Mouse (Mus musculus): ENCODE data around the gene Chdh.

Gene Chdh

GRCm38 (mm10) chr14:30011886-30012560 lies 3.2 kb downstream of the Chdh start:
- DNase-seq (ENCODE audit: low read depth, low spot score): no peak

GRCm38 (mm10) chr14:30014487-30014886 lies 5.7 kb downstream of the Chdh start:
- no peak for DNase-seq (ENCODE audit: low read depth, low spot score)

- no peak for DNase-seq (ENCODE audit: low read depth, low spot score)
Measured at GRCm38 (mm10) chr14:30015008-30015407, 6.2 kb downstream of the Chdh start.

GRCm38 (mm10) chr14:30016666-30017065 lies 7.8 kb downstream of the Chdh start:
- no peak for DNase-seq (ENCODE audit: low read depth, low spot score)

GRCm38 (mm10) chr14:30017794-30018462 lies 9.1 kb downstream of the Chdh start:
- DNase-seq (ENCODE audit: low read depth, low spot score): no peak

- DNase-seq (ENCODE audit: low read depth, low spot score): no peak
Measured at GRCm38 (mm10) chr14:30018463-30018801, 9.6 kb downstream of the Chdh start.

- DNase-seq (ENCODE audit: low read depth, low spot score): no peak
Measured at GRCm38 (mm10) chr14:30018846-30019245, 10.0 kb downstream of the Chdh start.

- DNase-seq (ENCODE audit: low read depth, low spot score): no peak
Measured at GRCm38 (mm10) chr14:30019375-30019774, 10.6 kb downstream of the Chdh start.

- DNase-seq (ENCODE audit: low read depth, low spot score): no peak
Measured at GRCm38 (mm10) chr14:30019792-30020575, 11.2 kb downstream of the Chdh start.

- no peak for DNase-seq (ENCODE audit: low read depth, low spot score)
Measured at GRCm38 (mm10) chr14:30022471-30022870, 13.6 kb downstream of the Chdh start.

GRCm38 (mm10) chr14:30024387-30024786 lies 15.6 kb downstream of the Chdh start:
- DNase-seq (ENCODE audit: low read depth, low spot score): no peak

- DNase-seq (ENCODE audit: low read depth, low spot score): no peak
Measured at GRCm38 (mm10) chr14:30027378-30027777, 18.6 kb downstream of the Chdh start.

- DNase-seq (ENCODE audit: low read depth, low spot score): no peak
Measured at GRCm38 (mm10) chr14:30033405-30033804, 24.6 kb downstream of the Chdh start.

- no peak for DNase-seq (ENCODE audit: low read depth, low spot score)
Measured at GRCm38 (mm10) chr14:30038431-30038830, 29.6 kb downstream of the Chdh start.

- no peak for DNase-seq (ENCODE audit: low read depth, low spot score)
Measured at GRCm38 (mm10) chr14:30039413-30039812, 30.6 kb downstream of the Chdh start.

- no peak for DNase-seq (ENCODE audit: low read depth, low spot score)
Measured at GRCm38 (mm10) chr14:30041836-30042235, 33.0 kb downstream of the Chdh start.

GRCm38 (mm10) chr14:30043356-30043940 lies 34.6 kb downstream of the Chdh start:
- no peak for DNase-seq (ENCODE audit: low read depth, low spot score)

GRCm38 (mm10) chr14:30045239-30045638 lies 36.4 kb downstream of the Chdh start:
- DNase-seq (ENCODE audit: low read depth, low spot score): no peak

GRCm38 (mm10) chr14:30045704-30046220 lies 36.9 kb downstream of the Chdh start:
- DNase-seq (ENCODE audit: low read depth, low spot score): no peak

GRCm38 (mm10) chr14:30046976-30047375 lies 38.2 kb downstream of the Chdh start:
- no peak for DNase-seq (ENCODE audit: low read depth, low spot score)

- no peak for DNase-seq (ENCODE audit: low read depth, low spot score)
Measured at GRCm38 (mm10) chr14:30048049-30048448, 39.2 kb downstream of the Chdh start.

- no peak for DNase-seq (ENCODE audit: low read depth, low spot score)
Measured at GRCm38 (mm10) chr14:30050280-30050679, 41.5 kb downstream of the Chdh start.
